Mouse (Mus musculus): ENCODE results near the gene Gm11563.

GRCm38 (mm10) chr11:99634653-99635134 lies 24.1 kb downstream of the Gm11563 start, which contains the start of gene Krtap4-2:
- TF ChIP-seq CTCF (IDR thresholded peaks at IDR 0.05; ENCODE audit: low read depth), result no peak
- TF ChIP-seq EP300 (IDR thresholded peaks at IDR 0.05; ENCODE audit: low read depth), result no peak
